Mouse (Mus musculus): ENCODE data around the gene Ntf5.

Gene Ntf5

GRCm38 (mm10) chr7:45413113-45413863 lies at the start of gene Ntf5:
Ntf5 (plus strand) TSS chr7:45413695.
- DNase-seq (ENCODE audit: low read depth, low spot score): no peak
- Histone ChIP-seq H3K36me3 (ENCODE audit: control insufficient read depth, insufficient read depth, low read length, poor library complexity, severe bottlenecking) (no peaks in the 10 kb centered on the region), H3K27me3 (ENCODE audit: control insufficient read depth, insufficient read depth, low read length, poor library complexity, severe bottlenecking) (no peaks in the 10 kb centered on the region; the same call in 1 of the 2 replicates)

- no peaks in the 10 kb centered on the region for H3K27me3 ChIP-seq (ENCODE audit: control insufficient read depth, insufficient read depth, low read length, poor library complexity, severe bottlenecking)
- DNase-seq (ENCODE audit: low read depth, low spot score): no peak
- no peaks in the 10 kb centered on the region for H3K36me3 ChIP-seq (ENCODE audit: control insufficient read depth, insufficient read depth, low read length, poor library complexity, severe bottlenecking)
Measured at GRCm38 (mm10) chr7:45363983-45364382, 49.5 kb upstream of the Ntf5 start.

GRCm38 (mm10) chr7:45365742-45366651 lies 47.5 kb upstream of the Ntf5 start:
- Histone ChIP-seq H3K36me3 (ENCODE audit: control insufficient read depth, insufficient read depth, low read length, poor library complexity, severe bottlenecking) (no peaks in the 10 kb centered on the region), H3K27me3 (ENCODE audit: control insufficient read depth, insufficient read depth, low read length, poor library complexity, severe bottlenecking) (no peaks in the 10 kb centered on the region)
- no peak for DNase-seq (ENCODE audit: low read depth, low spot score)

DNA sequence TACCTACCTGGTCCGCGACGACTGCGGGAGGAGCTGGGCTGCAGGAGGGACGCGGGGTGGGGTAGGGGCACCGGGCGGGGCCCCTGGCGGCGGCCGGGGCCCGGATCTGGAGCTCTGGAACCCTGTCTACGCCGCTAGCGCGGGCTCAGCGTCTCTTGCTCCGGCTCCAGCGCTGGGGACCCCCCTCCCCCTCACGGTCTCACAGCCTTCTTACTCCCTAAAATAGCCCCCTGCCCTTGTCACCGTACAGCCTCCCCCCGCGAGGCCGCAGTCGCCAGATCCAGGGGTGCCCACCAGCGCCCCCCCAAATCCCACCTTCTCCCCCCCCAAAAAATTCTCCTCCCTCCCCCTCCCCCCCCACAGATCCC lies 46.9 kb upstream of the Ntf5 start, which contains the start of gene Ppfia3:
Gene Ppfia3, minus strand, starts transcription at position 368 of the 368 bp plus-strand sequence.
- DNase-seq (ENCODE audit: low read depth, low spot score): no peak
- no peaks in the 10 kb centered on the region for H3K27me3 ChIP-seq (ENCODE audit: control insufficient read depth, insufficient read depth, low read length, poor library complexity, severe bottlenecking)
- no peaks in the 10 kb centered on the region for H3K36me3 ChIP-seq (ENCODE audit: control insufficient read depth, insufficient read depth, low read length, poor library complexity, severe bottlenecking)

DNA sequence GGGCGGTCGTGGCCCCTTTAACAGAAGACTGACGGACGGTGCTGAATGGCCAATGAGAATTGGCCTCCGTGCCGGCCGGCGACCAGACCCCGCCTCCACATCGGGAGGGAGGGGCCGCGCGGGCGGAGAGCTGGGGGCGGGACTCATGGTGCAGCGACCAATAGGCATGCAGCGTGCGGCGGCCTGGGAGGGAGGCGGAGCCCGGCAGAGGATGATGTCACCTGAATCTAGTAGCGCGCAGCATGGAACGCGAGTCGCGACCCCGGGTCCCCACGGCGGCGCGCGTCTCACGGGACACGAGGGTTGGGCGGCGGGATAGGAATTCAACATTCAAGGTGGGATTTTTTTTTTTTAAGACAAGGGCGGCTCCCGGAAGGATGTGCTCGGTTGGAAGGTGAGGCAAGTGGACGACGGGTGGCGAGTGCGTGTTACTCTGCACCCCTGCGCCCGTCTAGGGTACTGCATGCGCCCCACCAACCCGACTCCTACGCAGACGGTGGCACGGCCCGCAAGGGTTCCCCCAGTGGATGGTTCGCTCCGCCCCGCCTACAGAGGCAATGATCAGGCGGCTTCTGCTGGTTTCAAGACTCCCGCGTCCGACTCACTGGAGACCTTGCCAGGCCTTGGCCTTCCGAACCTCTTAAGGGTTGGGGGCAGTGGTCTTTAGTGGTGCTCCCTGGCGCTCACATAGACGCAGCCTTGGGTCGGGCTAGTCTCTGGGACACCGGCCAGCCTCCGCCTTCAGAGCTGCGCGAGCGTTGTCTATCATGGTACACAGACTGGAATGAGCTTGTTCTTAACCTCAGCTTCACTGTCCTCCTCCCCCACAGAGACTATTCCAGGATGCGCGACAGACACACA lies 46.2 kb upstream of the Ntf5 start:
- H3K36me3 ChIP-seq (ENCODE audit: control insufficient read depth, insufficient read depth, low read length, poor library complexity, severe bottlenecking): no peaks in the 10 kb centered on the region
- peak; percentile 98 for DNase-seq (ENCODE audit: low read depth, low spot score)
- no peaks in the 10 kb centered on the region for H3K27me3 ChIP-seq (ENCODE audit: control insufficient read depth, insufficient read depth, low read length, poor library complexity, severe bottlenecking)

GRCm38 (mm10) chr7:45368178-45368577 lies 45.3 kb upstream of the Ntf5 start:
- DNase-seq (ENCODE audit: low read depth, low spot score): no peak
- Histone ChIP-seq H3K27me3 (ENCODE audit: control insufficient read depth, insufficient read depth, low read length, poor library complexity, severe bottlenecking) (no peaks in the 10 kb centered on the region), H3K36me3 (ENCODE audit: control insufficient read depth, insufficient read depth, low read length, poor library complexity, severe bottlenecking) (no peaks in the 10 kb centered on the region)

GRCm38 (mm10) chr7:45369022-45369745 lies 44.3 kb upstream of the Ntf5 start:
- DNase-seq (ENCODE audit: low read depth, low spot score): no peak
- Histone ChIP-seq H3K36me3 (ENCODE audit: control insufficient read depth, insufficient read depth, low read length, poor library complexity, severe bottlenecking) (no peaks in the 10 kb centered on the region), H3K27me3 (ENCODE audit: control insufficient read depth, insufficient read depth, low read length, poor library complexity, severe bottlenecking) (no peaks in the 10 kb centered on the region)

DNA sequence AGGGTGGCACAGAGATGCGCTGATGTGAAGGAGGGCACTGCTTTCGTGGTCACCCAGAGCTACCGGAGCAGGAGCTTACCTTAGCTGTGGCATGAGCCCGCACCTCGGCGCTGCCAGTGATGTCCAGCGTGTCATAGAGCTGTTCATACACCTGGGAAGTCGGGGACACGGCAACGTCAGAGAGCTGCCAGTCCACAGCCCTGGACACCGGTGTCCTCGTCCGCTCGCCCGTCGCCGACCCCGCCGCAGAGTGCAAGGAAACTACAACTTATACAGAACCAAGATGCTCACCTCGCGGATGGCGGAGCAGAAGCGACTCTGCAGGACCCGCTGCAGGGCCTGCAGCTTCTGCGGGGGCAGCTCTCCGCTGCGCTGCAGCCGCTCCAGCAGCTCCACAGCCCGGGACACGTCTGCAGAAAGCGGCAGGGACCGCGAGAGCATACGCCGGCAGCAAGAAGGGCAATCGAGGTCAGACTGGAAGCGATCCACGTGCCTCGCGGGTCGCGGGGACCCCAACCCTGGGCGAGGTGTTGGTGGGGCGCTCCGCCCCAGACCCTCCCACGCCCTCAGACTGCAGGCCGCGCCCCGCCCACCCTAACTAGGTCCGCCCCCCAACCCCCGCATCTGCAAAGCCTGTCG lies 43.5 kb upstream of the Ntf5 start:
- DNase-seq (ENCODE audit: low read depth, low spot score): no peak
- Histone ChIP-seq H3K27me3 (ENCODE audit: control insufficient read depth, insufficient read depth, low read length, poor library complexity, severe bottlenecking) (no peaks in the 10 kb centered on the region), H3K36me3 (ENCODE audit: control insufficient read depth, insufficient read depth, low read length, poor library complexity, severe bottlenecking) (no peaks in the 10 kb centered on the region)

- peak; percentile 93 for DNase-seq (ENCODE audit: low read depth, low spot score)
- peaks cover 2% of the 10 kb centered on the region; the same call in 1 of the 2 replicates for H3K36me3 ChIP-seq (ENCODE audit: control insufficient read depth, insufficient read depth, low read length, poor library complexity, severe bottlenecking)
- H3K27me3 ChIP-seq (ENCODE audit: control insufficient read depth, insufficient read depth, low read length, poor library complexity, severe bottlenecking): no peaks in the 10 kb centered on the region
Measured at GRCm38 (mm10) chr7:45370475-45371311, 42.8 kb upstream of the Ntf5 start, which contains the start of gene Lin7b. Lin7b (minus strand) TSS chr7:45370583.

- peaks cover 13% of the 10 kb centered on the region for H3K36me3 ChIP-seq (ENCODE audit: control insufficient read depth, insufficient read depth, low read length, poor library complexity, severe bottlenecking)
- no peaks in the 10 kb centered on the region for H3K27me3 ChIP-seq (ENCODE audit: control insufficient read depth, insufficient read depth, low read length, poor library complexity, severe bottlenecking)
- DNase-seq (ENCODE audit: low read depth, low spot score): no peak
Measured at GRCm38 (mm10) chr7:45372371-45372770, 41.1 kb upstream of the Ntf5 start.

GRCm38 (mm10) chr7:45374620-45375019 lies 38.9 kb upstream of the Ntf5 start:
- Histone ChIP-seq H3K27me3 (ENCODE audit: control insufficient read depth, insufficient read depth, low read length, poor library complexity, severe bottlenecking) (no peaks in the 10 kb centered on the region), H3K36me3 (ENCODE audit: control insufficient read depth, insufficient read depth, low read length, poor library complexity, severe bottlenecking) (peaks cover 16% of the 10 kb centered on the region)
- no peak for DNase-seq (ENCODE audit: low read depth, low spot score)

GRCm38 (mm10) chr7:45376057-45376456 lies 37.4 kb upstream of the Ntf5 start:
- Histone ChIP-seq H3K36me3 (ENCODE audit: control insufficient read depth, insufficient read depth, low read length, poor library complexity, severe bottlenecking) (peaks cover 25% of the 10 kb centered on the region), H3K27me3 (ENCODE audit: control insufficient read depth, insufficient read depth, low read length, poor library complexity, severe bottlenecking) (no peaks in the 10 kb centered on the region)
- DNase-seq (ENCODE audit: low read depth, low spot score): no peak

GRCm38 (mm10) chr7:45386077-45386476 lies 27.4 kb upstream of the Ntf5 start:
- no peaks in the 10 kb centered on the region for H3K27me3 ChIP-seq (ENCODE audit: control insufficient read depth, insufficient read depth, low read length, poor library complexity, severe bottlenecking)
- no peak for DNase-seq (ENCODE audit: low read depth, low spot score)
- H3K36me3 ChIP-seq (ENCODE audit: control insufficient read depth, insufficient read depth, low read length, poor library complexity, severe bottlenecking): peaks cover 37% of the 10 kb centered on the region
